Mouse (Mus musculus) forebrain, embryonic 11.5 days (tissue): ENCODE data around the gene Crkl. TPM values are rescaled to one million over a fixed set of nuclear protein-coding genes. Genes with fewer than 3 reads are reported as not detected.
A peak's percentile ranks its signal among the peaks of the same experiment; 100 is the strongest.

Experiments
- ATAC-seq: fragments of 200-750 bp; cut with Nextera tagmentation; replicated peaks from 2 replicates; pipeline ENCODE4 v1.8.0; 2017; ENCODE audit warnings: moderate TSS enrichment; ENCODE audit not compliant: low FRiP score
- DNase-seq: peaks from one replicate; pipeline ENCODE4 v3.0.0-alpha.2; 2017; ENCODE audit warnings: low spot score
- H3K27ac ChIP-seq: fragments of 300-500 bp; sonication (generic); 2 replicates; pipeline ENCODE4 v1.5.1; 2014; ENCODE audit warnings: low read depth, low read length
- H3K27me3 ChIP-seq: fragments of 300-500 bp; sonication (generic); 2 replicates; pipeline ENCODE4 v1.6.1; 2014; ENCODE audit warnings: mild to moderate bottlenecking, low read length, mixed read lengths; ENCODE audit not compliant: control insufficient read depth, insufficient read depth
- H3K36me3 ChIP-seq: fragments of 300-500 bp; sonication (generic); 2 replicates; pipeline ENCODE4 v1.6.1; 2014; ENCODE audit warnings: mild to moderate bottlenecking, low read length, moderate library complexity, mixed read lengths; ENCODE audit not compliant: control insufficient read depth, insufficient read depth
- H3K4me1 ChIP-seq: fragments of 300-500 bp; sonication (generic); replicated peaks from 2 replicates; pipeline ENCODE4 v1.6.1; 2014; ENCODE audit warnings: low read length, mixed read lengths; ENCODE audit not compliant: control insufficient read depth, insufficient read depth
- H3K4me2 ChIP-seq: fragments of 300-500 bp; sonication (generic); 2 replicates; pipeline ENCODE4 v1.6.1; 2014; ENCODE audit warnings: low read depth, mild to moderate bottlenecking, low read length, moderate library complexity, mixed read lengths; ENCODE audit not compliant: severe bottlenecking
- H3K4me3 ChIP-seq: fragments of 300-500 bp; sonication (generic); 2 replicates; pipeline ENCODE4 v1.5.1; 2014; ENCODE audit warnings: low read depth, low read length
- H3K9ac ChIP-seq: fragments of 300-500 bp; sonication (generic); 2 replicates; pipeline ENCODE4 v1.6.1; 2014; ENCODE audit warnings: low read length
- H3K9me3 ChIP-seq: fragments of 300-500 bp; sonication (generic); 2 replicates; pipeline ENCODE4 v1.6.1; 2016; ENCODE audit warnings: low read length, mixed read lengths; ENCODE audit not compliant: control insufficient read depth
- WGBS: fragments of 180-500 bp; shearing (Covaris S2); extraction: QIAGEN DNeasy Blood & Tissue Kit; methylation state at CpG from one replicate; pipeline ENCODE4 v1.1.7; 2014; 5-methylcytosine and 5-hydroxymethylcytosine counted together
- polyA plus RNA-seq: library from polyadenylated mRNA; unstranded; fragments of >200 nt; fragmentation: Nextera tagmentation; extraction: Ambion mirVana; gene quantifications from 2 replicates; pipeline ENCODE4 v1.2.1, GENCODE M21; 2014

The Crkl gene
- polyA plus RNA-seq, 1 experiment from 2014 or later = 96.7 TPM

DNA sequence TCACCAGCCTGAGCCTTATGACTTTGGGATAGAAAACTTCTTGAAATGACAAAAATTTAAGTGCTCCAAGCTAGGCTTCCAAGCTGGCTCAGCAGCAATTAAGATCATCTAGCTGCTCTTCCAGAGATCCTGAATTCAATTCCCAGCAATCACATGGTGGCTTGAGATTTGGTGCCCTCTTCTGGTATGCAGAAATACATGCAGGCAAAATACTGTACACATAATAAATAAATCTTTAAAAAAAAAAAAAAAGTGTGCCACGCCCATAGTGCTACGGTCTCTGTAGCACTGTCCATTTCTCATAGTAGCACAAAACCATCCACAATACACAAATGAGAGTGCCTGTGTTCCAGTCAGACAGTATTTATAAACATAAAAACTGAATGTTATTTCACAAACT, 19.2 kb upstream of the Crkl start:
- H3K4me3 ChIP-seq = no peak overlapping the region
- no peak for ATAC-seq
- WGBS = 93% methylated on average over 2 of the region's 2 CpGs

DNA sequence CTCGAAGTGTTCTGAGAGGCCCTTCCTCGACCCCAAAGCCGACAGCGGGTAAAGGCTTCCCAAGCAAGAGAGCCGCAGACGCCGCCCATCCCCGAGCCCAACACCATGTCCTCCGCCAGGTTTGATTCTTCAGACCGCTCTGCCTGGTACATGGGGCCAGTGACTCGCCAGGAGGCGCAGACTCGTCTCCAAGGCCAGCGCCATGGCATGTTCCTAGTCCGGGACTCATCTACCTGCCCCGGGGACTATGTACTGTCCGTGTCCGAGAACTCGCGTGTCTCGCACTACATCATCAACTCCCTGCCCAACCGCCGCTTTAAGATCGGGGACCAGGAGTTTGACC, 557 bp downstream of the Crkl start:
- Histone ChIP-seq H3K36me3 (peaks cover 9% of the 10 kb centered on the region; the same call in 1 of the 2 replicates), H3K27ac (peak overlapping the region; percentile 87), H3K4me1 (peaks cover 6% of the 10 kb centered on the region), H3K9me3 (no peaks in the 10 kb centered on the region), H3K4me3 (peak overlapping the region; percentile 96), H3K27me3 (no peaks in the 10 kb centered on the region), H3K9ac (peak overlapping the region; percentile 97), H3K4me2 (peak overlapping the region; percentile 86)
- under 1% methylated on average over 24 of the region's 24 CpGs for WGBS
- ATAC-seq (peak; percentile 60), DNase-seq (no peak)

More for the DNA sequence above, 19.2 kb upstream of the Crkl start:
- H3K4me1 ChIP-seq = no peaks in the 10 kb centered on the region
- H3K27ac ChIP-seq = no peak overlapping the region
- no peak for DNase-seq
- no peaks in the 10 kb centered on the region for H3K9me3 ChIP-seq
- no peak overlapping the region for H3K9ac ChIP-seq
- H3K36me3 ChIP-seq = no peaks in the 10 kb centered on the region
- H3K27me3 ChIP-seq = no peaks in the 10 kb centered on the region
- no peak overlapping the region for H3K4me2 ChIP-seq

DNA sequence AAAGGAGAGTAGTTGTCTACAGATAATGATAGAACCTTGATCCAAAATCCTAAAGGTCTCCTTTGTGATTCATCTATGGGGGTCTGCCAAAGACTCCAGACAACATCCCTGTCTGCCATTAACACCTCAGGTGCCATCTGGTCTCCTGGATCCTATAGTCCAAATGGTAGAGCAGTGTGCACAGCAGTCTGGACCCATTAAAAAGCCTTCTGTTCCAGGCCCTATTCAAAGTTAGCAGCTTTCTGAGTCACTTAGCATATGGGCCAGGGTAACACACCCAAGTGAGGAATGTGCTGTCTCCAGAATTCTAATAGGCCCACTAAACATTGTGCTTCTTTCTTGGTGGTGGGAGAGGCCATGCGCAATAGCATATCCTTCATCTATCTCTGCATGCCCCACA, 5.1 kb downstream of the Crkl start:
- no peak overlapping the region for H3K4me3 ChIP-seq
- H3K27ac ChIP-seq = no peak overlapping the region
- DNase-seq = no peak
- peaks cover 6% of the 10 kb centered on the region for H3K4me1 ChIP-seq
- H3K9me3 ChIP-seq = no peaks in the 10 kb centered on the region
- H3K9ac ChIP-seq = no peak overlapping the region
- H3K36me3 ChIP-seq = peaks cover 9% of the 10 kb centered on the region; the same call in 1 of the 2 replicates
- no peaks in the 10 kb centered on the region for H3K27me3 ChIP-seq
- no peak for ATAC-seq
- H3K4me2 ChIP-seq = no peak overlapping the region
- 100% methylated on average over 1 of the region's 1 CpGs for WGBS

DNA sequence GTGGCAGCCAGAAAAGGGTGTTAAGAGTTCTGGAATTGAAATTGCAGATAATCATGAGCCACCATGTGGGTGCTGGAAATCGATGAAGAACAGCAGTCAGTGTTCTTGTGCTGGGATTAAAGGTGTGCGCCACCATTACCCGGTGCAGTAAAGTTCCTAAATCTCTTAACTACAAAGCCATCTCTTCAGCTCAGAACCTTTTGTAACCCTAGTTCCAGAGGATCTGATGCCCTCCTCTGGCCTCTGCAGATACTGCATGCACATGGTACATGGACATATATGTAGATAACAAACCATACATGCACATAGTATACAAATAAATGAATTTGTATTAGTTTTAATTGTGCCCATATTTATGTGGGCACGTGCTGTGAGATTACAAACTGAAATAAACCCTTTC, 8.5 kb downstream of the Crkl start:
- DNase-seq (no peak), ATAC-seq (no peak)
- Histone ChIP-seq H3K4me2 (no peak overlapping the region), H3K9me3 (no peaks in the 10 kb centered on the region), H3K9ac (no peak overlapping the region), H3K4me3 (no peak overlapping the region), H3K27me3 (no peaks in the 10 kb centered on the region), H3K27ac (no peak overlapping the region), H3K36me3 (peaks cover 9% of the 10 kb centered on the region; the same call in 1 of the 2 replicates), H3K4me1 (peaks cover under 1% of the 10 kb centered on the region; the same call in 1 of the 2 replicates)
- 88% methylated on average over 4 of the region's 4 CpGs for WGBS

DNA sequence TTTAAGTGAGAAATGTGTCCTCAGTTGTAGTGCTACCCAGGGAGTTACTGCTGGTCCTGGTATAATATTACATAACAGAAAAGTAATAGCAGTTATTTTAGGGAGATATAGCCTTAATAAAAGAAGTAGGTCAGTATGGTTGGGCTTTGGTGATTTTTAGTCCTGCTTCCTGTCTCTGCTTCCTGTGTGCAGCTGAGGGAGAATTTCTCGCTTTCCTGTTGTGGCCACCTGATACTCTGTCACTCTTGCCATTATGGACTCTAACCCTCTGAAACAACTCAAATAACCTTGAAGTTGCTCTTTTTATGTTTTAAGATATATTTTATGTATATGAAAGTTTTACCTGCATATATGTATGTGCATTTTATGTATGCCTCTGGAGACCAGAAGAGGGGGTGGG, 9.8 kb downstream of the Crkl start:
- no peaks in the 10 kb centered on the region for H3K27me3 ChIP-seq
- no peaks in the 10 kb centered on the region for H3K4me1 ChIP-seq
- H3K4me3 ChIP-seq = no peak overlapping the region
- no peak overlapping the region for H3K9ac ChIP-seq
- no peaks in the 10 kb centered on the region for H3K9me3 ChIP-seq
- H3K27ac ChIP-seq = no peak overlapping the region
- H3K36me3 ChIP-seq = peaks cover 5% of the 10 kb centered on the region; the same call in 1 of the 2 replicates
- H3K4me2 ChIP-seq = no peak overlapping the region
- ATAC-seq = no peak
- DNase-seq = no peak
- 93% methylated on average over 1 of the region's 1 CpGs for WGBS

DNA sequence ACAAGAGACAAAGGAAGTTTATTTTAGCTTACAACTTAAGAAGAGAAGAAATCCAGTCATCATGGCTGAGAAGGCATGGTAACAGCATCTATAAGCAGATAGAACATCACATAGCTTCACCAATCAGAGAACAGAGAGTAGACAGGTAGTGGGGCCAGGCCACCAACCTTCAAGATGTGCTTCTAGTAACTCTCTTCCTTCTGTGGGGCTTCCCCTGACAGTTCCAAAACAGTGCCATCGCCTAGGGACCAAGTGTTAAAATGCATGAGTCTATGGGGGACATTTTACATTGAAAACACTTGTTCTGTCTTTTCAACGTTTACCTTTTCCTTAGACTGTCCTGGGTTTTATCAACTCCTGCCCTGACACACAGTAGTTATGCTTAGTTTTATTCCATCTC, 11.4 kb downstream of the Crkl start:
- Histone ChIP-seq H3K27ac (no peak overlapping the region), H3K36me3 (no peaks in the 10 kb centered on the region; the same call in 1 of the 2 replicates), H3K9ac (no peak overlapping the region), H3K4me1 (no peaks in the 10 kb centered on the region), H3K4me2 (no peak overlapping the region), H3K9me3 (no peaks in the 10 kb centered on the region), H3K4me3 (no peak overlapping the region), H3K27me3 (no peaks in the 10 kb centered on the region)
- no peak for DNase-seq
- WGBS = 91% methylated on average over 2 of the region's 2 CpGs
- no peak for ATAC-seq

DNA sequence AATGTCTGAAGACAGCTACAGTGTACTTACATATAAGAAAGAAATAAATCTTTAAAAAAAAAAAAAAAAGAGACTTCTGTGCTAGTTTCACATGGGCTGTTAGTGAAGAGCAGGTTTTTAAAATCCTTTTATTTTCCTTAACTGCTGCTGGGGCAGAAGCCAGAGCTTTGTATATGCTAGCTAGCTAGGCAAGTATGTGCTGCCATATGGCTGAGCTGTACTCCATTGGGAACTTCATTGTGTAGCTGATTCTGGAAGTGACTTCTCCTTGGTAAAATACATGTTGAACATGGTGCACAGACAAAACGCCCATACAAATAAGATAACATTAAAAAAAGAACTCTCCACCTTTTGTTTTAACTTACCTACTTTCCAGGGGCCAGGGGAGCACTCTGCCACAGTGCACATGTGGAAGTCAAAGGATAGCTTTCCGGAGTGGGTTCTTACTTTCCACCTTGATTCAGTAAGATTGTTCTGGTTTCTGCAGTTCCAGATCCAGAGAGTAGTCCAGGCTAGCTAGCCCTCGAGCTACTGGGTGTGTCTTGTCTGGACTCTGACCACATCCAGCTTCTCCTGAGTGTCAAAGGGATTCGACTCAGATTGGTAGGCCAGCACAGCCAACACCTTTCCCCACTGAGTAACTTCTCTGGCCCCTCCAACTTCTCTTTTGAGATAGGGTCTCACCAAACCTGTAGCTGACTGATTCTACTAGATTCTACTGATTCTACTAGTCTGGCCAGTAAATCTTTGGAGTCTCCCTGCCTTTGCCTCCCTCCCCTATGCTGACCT, 15.3 kb downstream of the Crkl start:
- Histone ChIP-seq H3K4me2 (no peak overlapping the region), H3K4me3 (no peak overlapping the region), H3K9me3 (no peaks in the 10 kb centered on the region), H3K27me3 (no peaks in the 10 kb centered on the region), H3K27ac (no peak overlapping the region), H3K4me1 (no peaks in the 10 kb centered on the region), H3K9ac (no peak overlapping the region), H3K36me3 (peaks cover 2% of the 10 kb centered on the region)
- ATAC-seq (no peak), DNase-seq (no peak)
- 90% methylated on average over 4 of the region's 4 CpGs for WGBS

DNA sequence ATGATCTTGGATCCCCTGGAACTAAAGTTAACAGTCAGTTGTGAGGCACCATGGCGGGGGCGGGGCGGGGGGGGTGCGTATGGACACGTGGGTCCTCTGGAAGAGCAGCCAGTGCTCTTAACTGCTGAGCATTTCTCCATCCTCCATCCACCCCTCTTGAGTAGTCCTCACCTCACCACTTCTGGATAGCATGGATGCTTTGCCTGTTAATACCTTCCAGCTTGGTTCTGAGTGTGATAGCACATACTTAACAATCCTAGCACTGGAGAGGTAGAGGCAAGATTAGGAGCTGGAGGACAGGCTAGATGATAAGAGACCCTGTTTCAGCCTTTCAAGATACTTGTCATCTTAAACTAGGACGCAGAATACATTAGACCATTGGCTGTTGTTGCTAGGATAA, 20.7 kb downstream of the Crkl start:
- peaks cover 2% of the 10 kb centered on the region for H3K36me3 ChIP-seq
- no peaks in the 10 kb centered on the region for H3K9me3 ChIP-seq
- no peak for DNase-seq
- no peaks in the 10 kb centered on the region for H3K4me1 ChIP-seq
- WGBS = 88% methylated on average over 6 of the region's 6 CpGs
- H3K27ac ChIP-seq = no peak overlapping the region
- no peak for ATAC-seq
- H3K27me3 ChIP-seq = no peaks in the 10 kb centered on the region
- H3K4me2 ChIP-seq = no peak overlapping the region
- H3K4me3 ChIP-seq = no peak overlapping the region
- no peak overlapping the region for H3K9ac ChIP-seq

DNA sequence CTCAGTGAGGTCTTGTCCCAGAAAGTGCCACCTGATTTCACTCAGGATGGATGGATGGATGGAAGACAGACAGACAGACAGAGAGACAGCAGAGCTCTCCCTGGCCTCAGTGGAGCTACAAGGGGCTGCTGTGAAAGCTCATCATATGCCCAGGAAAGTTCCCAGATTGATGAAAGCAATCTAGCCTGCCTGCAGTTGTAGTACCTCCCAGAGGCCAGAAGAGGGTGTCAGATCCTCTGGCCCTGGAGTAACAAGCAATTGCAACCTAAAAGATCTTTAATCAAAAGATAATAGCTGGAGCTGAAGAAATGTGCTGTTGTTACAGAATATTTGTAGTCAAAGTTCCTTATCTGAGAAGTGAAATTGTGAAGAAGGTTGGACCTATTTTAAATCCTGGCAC, 22.3 kb downstream of the Crkl start:
- peak; percentile 52 for DNase-seq
- no peak overlapping the region for H3K4me3 ChIP-seq
- H3K4me2 ChIP-seq = no peak overlapping the region
- no peaks in the 10 kb centered on the region for H3K9me3 ChIP-seq
- no peak overlapping the region for H3K27ac ChIP-seq
- no peaks in the 10 kb centered on the region for H3K4me1 ChIP-seq
- ATAC-seq = no peak
- H3K36me3 ChIP-seq = peaks cover under 1% of the 10 kb centered on the region
- H3K9ac ChIP-seq = no peak overlapping the region
- no peaks in the 10 kb centered on the region for H3K27me3 ChIP-seq
